8 mouse cellular contexts compared by ENCODE assay signal in the genomic region with DNA sequence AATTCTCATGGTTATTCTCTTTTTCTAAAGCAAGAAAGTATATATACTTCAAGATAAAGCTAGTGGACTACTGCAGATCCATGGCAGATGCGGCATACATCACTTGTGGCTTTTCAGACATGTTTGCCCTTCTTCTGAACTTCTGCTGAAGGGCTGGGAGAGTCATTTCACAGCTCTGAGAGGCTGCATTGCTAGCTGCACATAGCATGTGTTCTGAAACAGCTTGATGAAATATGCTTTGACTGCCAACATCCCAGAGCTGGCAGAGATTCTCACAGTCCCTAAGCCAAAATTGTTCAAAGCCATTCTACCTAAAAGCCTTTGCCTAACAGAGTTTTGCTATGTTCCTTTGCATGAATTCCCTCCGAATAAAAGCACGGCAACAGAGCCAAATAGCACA.
DNase-seq lines count a peak whose midpoint lies in the region; ATAC-seq lines count a peak whose summit lies in the region.

No protein-coding gene starts in this region.

- peak; percentile 99 for ATAC-seq in frontal cortex, adult (ENCODE audit: low TSS enrichment)

- intact Hi-C loops in heart, postnatal 25 days (cut with DNase I): no loop called here

- DNase-seq in heart, adult 8-10 months (ENCODE audit: low spot score): peak; percentile 51
- no peak for DNase-seq in heart, postnatal 25 days (ENCODE audit: low spot score)
- peak; percentile 65 for DNase-seq in adrenal gland, postnatal 10 days
- peak; percentile 75 for DNase-seq in layer of hippocampus, adult 9-10 months (ENCODE audit: low spot score)
- peak; percentile 54 for DNase-seq in lung, postnatal 14 days
- DNase-seq in thymus, postnatal 10 days (ENCODE audit: low spot score in 2 of 2): no peak
- DNase-seq in liver: no peak

Comparison
In these comparisons a context has a peak if more than half of its experiments do, and no peak if none do; other contexts are left out.
1. DNase-seq: peak in heart, adult 8-10 months (single experiment), adrenal gland, postnatal 10 days (single experiment), layer of hippocampus, adult 9-10 months (single experiment) and lung, postnatal 14 days (single experiment); none in heart, postnatal 25 days (single experiment), thymus, postnatal 10 days (0 of 2) and liver (single experiment).